Mouse (Mus musculus) left cerebral cortex, adult 8-10 months (tissue): Measurements from ENCODE around the gene Aqp9. TPM values are rescaled to one million over a fixed set of nuclear protein-coding genes. Genes with fewer than 3 reads are reported as not detected.

ENCODE experiments used
- DNase-seq, 2 experiments: peaks; one replicate each; pipeline ENCODE4 v3.0.0; 2022; ENCODE audit warnings: low spot score in 2 of 2
- total RNA-seq, 4 experiments: library from RNA; stranded (reverse); gene quantifications; 2 replicates each; pipeline ENCODE4 v1.2.4; 2022

Aqp9 gene
- total RNA-seq, 4 experiments from 2014 or later, result 2.1 to 3.6 (median 2.7) TPM

- DNase-seq, result no peak
Observed at GRCm38 (mm10) chr9:71068866-71069390, 99.6 kb downstream of the Aqp9 start.

GRCm38 (mm10) chr9:71067156-71067555 is 101.3 kb downstream of the Aqp9 start:
- DNase-seq, result no peak

- no peak for DNase-seq
Observed at GRCm38 (mm10) chr9:71066491-71066890, 102.0 kb downstream of the Aqp9 start.

- no peak for DNase-seq
Observed at GRCm38 (mm10) chr9:71065343-71065875, 103.1 kb downstream of the Aqp9 start.

- no peak for DNase-seq
Observed at GRCm38 (mm10) chr9:71064291-71064840, 104.1 kb downstream of the Aqp9 start.

- DNase-seq, result no peak
Observed at GRCm38 (mm10) chr9:71063551-71063950, 104.9 kb downstream of the Aqp9 start.

GRCm38 (mm10) chr9:71062976-71063375 is 105.5 kb downstream of the Aqp9 start:
- no peak for DNase-seq

GRCm38 (mm10) chr9:71062301-71062700 is 106.2 kb downstream of the Aqp9 start:
- DNase-seq, result no peak

Other genes with a start within 250 kb of the Aqp9 start
- gene Lipc, start 216.5 kb downstream of the Aqp9 start, total RNA-seq, result under 1 TPM in 2 of 4 experiments, not detected in 2; 0.22 to 0.25 TPM
- 10 to 100 TPM in 3 of 4 experiments, 1 to 10 TPM in 1; 8.2 to 12.1 (median 11.3) TPM for gene Aldh1a2, start 47.1 kb upstream of the Aqp9 start, total RNA-seq